Mouse (Mus musculus): ENCODE measurements around the gene Atoh8. TPM values are rescaled to one million over a fixed set of nuclear protein-coding genes. Genes with fewer than 3 reads are reported as not detected.

Gene Atoh8
- polyA plus RNA-seq, 1 experiment from 2014 or later: 15.9 TPM

- DNase-seq (ENCODE audit: low spot score): peak; percentile 81
- Histone ChIP-seq H3K27ac (peak overlapping the region; percentile 88), H3K4me1 (replicated peaks) (peaks cover 75% of the 10 kb centered on the region), H3K27me3 (ENCODE audit: insufficient read depth, poor library complexity, severe bottlenecking) (peaks cover 87% of the 10 kb centered on the region), H3K36me3 (no peaks in the 10 kb centered on the region), H3K9me3 (no peaks in the 10 kb centered on the region), H3K4me3 (peak overlapping the region; percentile 78)
- WGBS: under 1% methylated on average over 74 of the region's 79 CpGs
Measured at GRCm38 (mm10) chr6:72234372-72235097, 842 bp downstream of the Atoh8 start.

- 0% methylated on average over 13 of the region's 13 CpGs for WGBS
- no peaks in the 10 kb centered on the region for H3K9me3 ChIP-seq
- DNase-seq (ENCODE audit: low spot score): no peak
- H3K36me3 ChIP-seq: no peaks in the 10 kb centered on the region
- peaks cover 83% of the 10 kb centered on the region for H3K27me3 ChIP-seq (ENCODE audit: insufficient read depth, poor library complexity, severe bottlenecking)
- peak overlapping the region; percentile 78 for H3K4me3 ChIP-seq
- H3K27ac ChIP-seq: peak overlapping the region; percentile 88
- H3K4me1 ChIP-seq (replicated peaks): peaks cover 73% of the 10 kb centered on the region
Measured at GRCm38 (mm10) chr6:72233950-72234349, 1.4 kb downstream of the Atoh8 start.

- DNase-seq (ENCODE audit: low spot score): no peak
- H3K4me3 ChIP-seq: peak overlapping the region; percentile 78
- 47% methylated on average over 5 of the region's 5 CpGs for WGBS
- peaks cover 82% of the 10 kb centered on the region for H3K27me3 ChIP-seq (ENCODE audit: insufficient read depth, poor library complexity, severe bottlenecking)
- no peaks in the 10 kb centered on the region for H3K9me3 ChIP-seq
- no peaks in the 10 kb centered on the region for H3K36me3 ChIP-seq
- H3K27ac ChIP-seq: peak overlapping the region; percentile 88; the same call in 1 of the 2 replicates
- H3K4me1 ChIP-seq (replicated peaks): peaks cover 75% of the 10 kb centered on the region
Measured at GRCm38 (mm10) chr6:72232870-72233269, 2.5 kb downstream of the Atoh8 start.

GRCm38 (mm10) chr6:72232411-72232810 lies 3.0 kb downstream of the Atoh8 start:
- H3K36me3 ChIP-seq: no peaks in the 10 kb centered on the region
- peaks cover 79% of the 10 kb centered on the region for H3K27me3 ChIP-seq (ENCODE audit: insufficient read depth, poor library complexity, severe bottlenecking)
- peaks cover 78% of the 10 kb centered on the region for H3K4me1 ChIP-seq (replicated peaks)
- no peak for DNase-seq (ENCODE audit: low spot score)
- no peaks in the 10 kb centered on the region for H3K9me3 ChIP-seq
- no peak overlapping the region for H3K27ac ChIP-seq
- WGBS: 91% methylated on average over 14 of the region's 14 CpGs
- H3K4me3 ChIP-seq: peak overlapping the region; percentile 78; the same call in 1 of the 2 replicates

GRCm38 (mm10) chr6:72230875-72231274 lies 4.5 kb downstream of the Atoh8 start:
- peaks cover 64% of the 10 kb centered on the region for H3K4me1 ChIP-seq (replicated peaks)
- H3K4me3 ChIP-seq: 0 out of 2 replicates have a peak overlapping the region, but pooled peaks have one; percentile 2
- WGBS: 40% methylated on average over 5 of the region's 5 CpGs
- H3K36me3 ChIP-seq: no peaks in the 10 kb centered on the region
- 0 out of 2 replicates have a peak overlapping the region, but pooled peaks have one; percentile 9 for H3K27ac ChIP-seq
- H3K27me3 ChIP-seq (ENCODE audit: insufficient read depth, poor library complexity, severe bottlenecking): peaks cover 63% of the 10 kb centered on the region
- DNase-seq (ENCODE audit: low spot score): no peak
- no peaks in the 10 kb centered on the region for H3K9me3 ChIP-seq

- Histone ChIP-seq H3K4me1 (replicated peaks) (peaks cover 46% of the 10 kb centered on the region), H3K4me3 (no peak overlapping the region), H3K27me3 (ENCODE audit: insufficient read depth, poor library complexity, severe bottlenecking) (peaks cover 57% of the 10 kb centered on the region), H3K9me3 (no peaks in the 10 kb centered on the region), H3K27ac (no peak overlapping the region), H3K36me3 (no peaks in the 10 kb centered on the region)
- 90% methylated on average over 9 of the region's 9 CpGs for WGBS
- no peak for DNase-seq (ENCODE audit: low spot score)
Measured at GRCm38 (mm10) chr6:72227665-72228265, 7.6 kb downstream of the Atoh8 start.

GRCm38 (mm10) chr6:72227011-72227410 lies 8.4 kb downstream of the Atoh8 start:
- peaks cover 54% of the 10 kb centered on the region for H3K27me3 ChIP-seq (ENCODE audit: insufficient read depth, poor library complexity, severe bottlenecking)
- no peak overlapping the region for H3K27ac ChIP-seq
- H3K4me1 ChIP-seq (replicated peaks): peaks cover 47% of the 10 kb centered on the region
- no peak overlapping the region for H3K4me3 ChIP-seq
- WGBS: 88% methylated on average over 4 of the region's 4 CpGs
- H3K36me3 ChIP-seq: no peaks in the 10 kb centered on the region
- no peaks in the 10 kb centered on the region for H3K9me3 ChIP-seq
- no peak for DNase-seq (ENCODE audit: low spot score)

- H3K27ac ChIP-seq: no peak overlapping the region
- peaks cover 56% of the 10 kb centered on the region for H3K27me3 ChIP-seq (ENCODE audit: insufficient read depth, poor library complexity, severe bottlenecking)
- 78% methylated on average over 3 of the region's 3 CpGs for WGBS
- peaks cover 50% of the 10 kb centered on the region for H3K4me1 ChIP-seq (replicated peaks)
- no peaks in the 10 kb centered on the region for H3K36me3 ChIP-seq
- DNase-seq (ENCODE audit: low spot score): no peak
- no peak overlapping the region for H3K4me3 ChIP-seq
- no peaks in the 10 kb centered on the region for H3K9me3 ChIP-seq
Measured at GRCm38 (mm10) chr6:72225686-72226085, 9.7 kb downstream of the Atoh8 start.

- 62% methylated on average over 6 of the region's 6 CpGs for WGBS
- Histone ChIP-seq H3K9me3 (no peaks in the 10 kb centered on the region), H3K27me3 (ENCODE audit: insufficient read depth, poor library complexity, severe bottlenecking) (peaks cover 62% of the 10 kb centered on the region), H3K4me3 (no peak overlapping the region), H3K4me1 (replicated peaks) (peaks cover 63% of the 10 kb centered on the region), H3K27ac (no peak overlapping the region), H3K36me3 (no peaks in the 10 kb centered on the region)
- DNase-seq (ENCODE audit: low spot score): no peak
Measured at GRCm38 (mm10) chr6:72223892-72224291, 11.5 kb downstream of the Atoh8 start.

GRCm38 (mm10) chr6:72222876-72223275 lies 12.5 kb downstream of the Atoh8 start:
- Histone ChIP-seq H3K36me3 (no peaks in the 10 kb centered on the region), H3K27me3 (ENCODE audit: insufficient read depth, poor library complexity, severe bottlenecking) (peaks cover 62% of the 10 kb centered on the region), H3K27ac (peak overlapping the region; percentile 65), H3K4me3 (no peak overlapping the region; the same call in 1 of the 2 replicates), H3K9me3 (no peaks in the 10 kb centered on the region), H3K4me1 (replicated peaks) (peaks cover 69% of the 10 kb centered on the region)
- 68% methylated on average over 6 of the region's 6 CpGs for WGBS
- no peak for DNase-seq (ENCODE audit: low spot score)

GRCm38 (mm10) chr6:72222271-72222724 lies 13.1 kb downstream of the Atoh8 start:
- peak overlapping the region; percentile 18 for H3K4me3 ChIP-seq
- no peaks in the 10 kb centered on the region for H3K36me3 ChIP-seq
- 3% methylated on average over 11 of the region's 11 CpGs for WGBS
- peaks cover 62% of the 10 kb centered on the region for H3K27me3 ChIP-seq (ENCODE audit: insufficient read depth, poor library complexity, severe bottlenecking)
- peaks cover 69% of the 10 kb centered on the region for H3K4me1 ChIP-seq (replicated peaks)
- no peaks in the 10 kb centered on the region for H3K9me3 ChIP-seq
- H3K27ac ChIP-seq: peak overlapping the region; percentile 65
- DNase-seq (ENCODE audit: low spot score): peak; percentile 41

- 51% methylated on average over 6 of the region's 6 CpGs for WGBS
Measured at GRCm38 (mm10) chr6:72221271-72221670, 14.1 kb downstream of the Atoh8 start.

GRCm38 (mm10) chr6:72219549-72219948 lies 15.8 kb downstream of the Atoh8 start:
- peaks cover 96% of the 10 kb centered on the region for H3K4me1 ChIP-seq (replicated peaks)
- no peak overlapping the region for H3K4me3 ChIP-seq
- H3K9me3 ChIP-seq: no peaks in the 10 kb centered on the region
- no peak for DNase-seq (ENCODE audit: low spot score)
- 71% methylated on average over 5 of the region's 5 CpGs for WGBS
- peak overlapping the region; percentile 60 for H3K27ac ChIP-seq
- H3K27me3 ChIP-seq (ENCODE audit: insufficient read depth, poor library complexity, severe bottlenecking): peaks cover 69% of the 10 kb centered on the region
- H3K36me3 ChIP-seq: no peaks in the 10 kb centered on the region

More at GRCm38 (mm10) chr6:72221271-72221670, 14.1 kb downstream of the Atoh8 start:
- no peaks in the 10 kb centered on the region for H3K36me3 ChIP-seq
- DNase-seq (ENCODE audit: low spot score): no peak
- H3K27me3 ChIP-seq (ENCODE audit: insufficient read depth, poor library complexity, severe bottlenecking): peaks cover 62% of the 10 kb centered on the region
- H3K4me1 ChIP-seq (replicated peaks): peaks cover 78% of the 10 kb centered on the region
- no peak overlapping the region for H3K4me3 ChIP-seq
- H3K27ac ChIP-seq: peak overlapping the region; percentile 65; the same call in 1 of the 2 replicates
- no peaks in the 10 kb centered on the region for H3K9me3 ChIP-seq

Measured in hindbrain, embryonic 10.5 days (tissue).